Mouse (Mus musculus): ENCODE measurements around the gene Cel.
A peak's percentile ranks its signal among the peaks of the same experiment; 100 is the strongest.

Cel gene

GRCm38 (mm10) chr2:28585043-28585571 is 21.9 kb upstream of the Cel start:
- peak; percentile 86 for DNase-seq (ENCODE audit: low spot score)

- DNase-seq (ENCODE audit: low spot score) = no peak
Observed at GRCm38 (mm10) chr2:28583651-28584050, 20.4 kb upstream of the Cel start, which contains the start of gene Gtf3c5. Gene Gtf3c5, minus strand, starts transcription at chr2:28583751.

- DNase-seq (ENCODE audit: low spot score) = peak; percentile 89
Observed at GRCm38 (mm10) chr2:28582647-28583353, 19.6 kb upstream of the Cel start.

GRCm38 (mm10) chr2:28578003-28578402 is 14.8 kb upstream of the Cel start:
- DNase-seq (ENCODE audit: low spot score) = no peak

GRCm38 (mm10) chr2:28576815-28577214 is 13.6 kb upstream of the Cel start:
- no peak for DNase-seq (ENCODE audit: low spot score)

- DNase-seq (ENCODE audit: low spot score) = no peak
Observed at GRCm38 (mm10) chr2:28575341-28575740, 12.1 kb upstream of the Cel start.

- DNase-seq (ENCODE audit: low spot score) = no peak
Observed at GRCm38 (mm10) chr2:28569903-28570302, 6.7 kb upstream of the Cel start.

GRCm38 (mm10) chr2:28566545-28566944 is 3.3 kb upstream of the Cel start:
- no peak for DNase-seq (ENCODE audit: low spot score)

- no peak for DNase-seq (ENCODE audit: low spot score)
Observed at GRCm38 (mm10) chr2:28564380-28564779, 1.2 kb upstream of the Cel start.

GRCm38 (mm10) chr2:28563830-28564229 is 627 bp upstream of the Cel start:
- no peak for DNase-seq (ENCODE audit: low spot score)

- DNase-seq (ENCODE audit: low spot score) = no peak
Observed at GRCm38 (mm10) chr2:28557452-28557851, 5.8 kb downstream of the Cel start.

- no peak for DNase-seq (ENCODE audit: low spot score)
Observed at GRCm38 (mm10) chr2:28552301-28552700, 10.9 kb downstream of the Cel start.

GRCm38 (mm10) chr2:28549157-28549556 is 14.0 kb downstream of the Cel start:
- no peak for DNase-seq (ENCODE audit: low spot score)

- peak; percentile 88 for DNase-seq (ENCODE audit: low spot score)
Observed at GRCm38 (mm10) chr2:28547237-28548172, 15.7 kb downstream of the Cel start.

- DNase-seq (ENCODE audit: low spot score) = no peak
Observed at GRCm38 (mm10) chr2:28546560-28546959, 16.6 kb downstream of the Cel start.

- DNase-seq (ENCODE audit: low spot score) = no peak
Observed at GRCm38 (mm10) chr2:28545976-28546375, 17.2 kb downstream of the Cel start.

GRCm38 (mm10) chr2:28543894-28544293 is 19.3 kb downstream of the Cel start:
- DNase-seq (ENCODE audit: low spot score) = no peak

- DNase-seq (ENCODE audit: low spot score) = no peak
Observed at GRCm38 (mm10) chr2:28540587-28541227, 22.5 kb downstream of the Cel start.

- no peak for DNase-seq (ENCODE audit: low spot score)
Observed at GRCm38 (mm10) chr2:28539949-28540348, 23.3 kb downstream of the Cel start.

- peak; percentile 86 for DNase-seq (ENCODE audit: low spot score)
Observed at GRCm38 (mm10) chr2:28539206-28539605, 24.0 kb downstream of the Cel start.

- no peak for DNase-seq (ENCODE audit: low spot score)
Observed at GRCm38 (mm10) chr2:28538817-28539128, 24.4 kb downstream of the Cel start.

- no peak for DNase-seq (ENCODE audit: low spot score)
Observed at GRCm38 (mm10) chr2:28537995-28538816, 25.0 kb downstream of the Cel start.
